Mouse (Mus musculus) kidney, adult 8-10 months (tissue): ENCODE data around the gene Mrpl43.
A peak's percentile ranks its signal among the peaks of the same experiment; 100 is the strongest.

ENCODE experiments used
- DNase-seq, 2 experiments: peaks; one replicate each; pipeline ENCODE4 v3.0.0; 2022

Gene Mrpl43

DNA sequence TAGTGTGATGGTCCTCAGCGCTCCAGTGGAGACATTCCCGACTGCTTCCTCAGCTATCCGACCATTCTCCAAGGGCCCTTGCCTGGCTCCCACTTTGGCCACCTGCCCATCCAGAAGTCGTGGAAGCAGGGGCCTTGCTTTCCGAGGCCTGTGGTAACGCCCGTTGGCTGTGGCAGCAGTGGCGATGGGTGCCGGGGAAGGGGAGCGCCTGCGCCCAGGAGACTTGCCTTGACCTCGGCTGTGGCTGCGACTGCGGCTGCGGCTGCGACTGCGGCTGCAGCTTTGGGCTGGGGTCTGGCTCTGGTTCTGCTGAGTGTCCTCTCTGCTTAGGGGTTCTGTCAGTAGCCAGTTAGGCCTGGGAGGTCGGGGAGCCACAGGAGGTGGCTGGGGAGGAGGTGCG lies 22.5 kb upstream of the Mrpl43 start:
- no peak for DNase-seq

DNA sequence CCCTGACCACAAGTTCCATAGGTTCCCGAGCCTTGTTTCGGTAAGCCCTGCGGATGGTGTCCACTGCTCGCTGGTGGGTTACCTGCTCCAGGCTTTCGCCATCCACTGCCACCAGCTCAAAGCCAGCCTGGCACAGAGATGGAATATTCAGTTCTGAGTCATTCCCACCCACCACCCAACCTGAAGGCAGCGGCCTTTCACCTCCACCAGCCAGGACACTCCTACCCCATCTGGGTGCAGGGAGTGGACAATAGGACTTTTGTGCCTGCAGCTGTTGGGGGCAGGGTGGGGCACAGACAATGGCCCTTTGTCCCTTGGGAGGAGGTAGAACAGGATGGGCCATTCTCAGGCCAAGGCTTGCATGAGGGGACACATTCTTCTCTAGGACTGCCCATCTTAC lies 21.6 kb upstream of the Mrpl43 start:
- no peak for DNase-seq

DNA sequence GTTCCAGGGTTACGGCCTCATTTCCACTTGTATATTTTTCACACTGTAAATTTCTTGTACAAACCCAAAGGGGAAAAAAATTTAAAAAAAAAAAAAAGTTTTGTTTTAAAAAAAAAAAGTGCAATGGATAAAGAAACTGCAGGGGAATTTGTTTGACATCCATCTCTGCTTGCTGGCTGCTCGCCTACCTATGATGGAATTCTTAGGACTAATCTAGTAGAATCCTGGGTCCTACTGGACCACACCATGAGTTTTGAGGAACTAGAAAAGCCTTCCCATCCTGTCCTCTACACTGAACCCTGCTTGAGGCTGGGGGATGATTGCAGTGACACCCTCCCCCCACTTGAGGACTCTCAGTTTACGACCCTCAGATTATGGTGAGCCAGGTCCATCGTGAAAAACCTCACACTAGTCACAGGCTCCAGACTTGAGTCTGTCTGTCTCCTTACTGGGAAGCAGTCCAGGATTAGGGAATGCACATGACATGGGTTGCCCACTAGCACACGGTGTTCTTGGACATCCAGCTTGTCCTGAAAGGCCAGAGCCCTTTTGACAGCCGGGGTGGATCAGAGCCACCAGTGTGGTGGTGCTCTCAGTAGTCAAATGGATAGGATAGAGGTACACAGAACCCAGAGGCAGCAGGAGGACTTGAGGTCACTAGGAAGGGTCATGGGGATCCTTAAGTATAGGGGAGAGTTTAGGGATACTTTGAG lies 20.9 kb upstream of the Mrpl43 start:
- no peak for DNase-seq

DNA sequence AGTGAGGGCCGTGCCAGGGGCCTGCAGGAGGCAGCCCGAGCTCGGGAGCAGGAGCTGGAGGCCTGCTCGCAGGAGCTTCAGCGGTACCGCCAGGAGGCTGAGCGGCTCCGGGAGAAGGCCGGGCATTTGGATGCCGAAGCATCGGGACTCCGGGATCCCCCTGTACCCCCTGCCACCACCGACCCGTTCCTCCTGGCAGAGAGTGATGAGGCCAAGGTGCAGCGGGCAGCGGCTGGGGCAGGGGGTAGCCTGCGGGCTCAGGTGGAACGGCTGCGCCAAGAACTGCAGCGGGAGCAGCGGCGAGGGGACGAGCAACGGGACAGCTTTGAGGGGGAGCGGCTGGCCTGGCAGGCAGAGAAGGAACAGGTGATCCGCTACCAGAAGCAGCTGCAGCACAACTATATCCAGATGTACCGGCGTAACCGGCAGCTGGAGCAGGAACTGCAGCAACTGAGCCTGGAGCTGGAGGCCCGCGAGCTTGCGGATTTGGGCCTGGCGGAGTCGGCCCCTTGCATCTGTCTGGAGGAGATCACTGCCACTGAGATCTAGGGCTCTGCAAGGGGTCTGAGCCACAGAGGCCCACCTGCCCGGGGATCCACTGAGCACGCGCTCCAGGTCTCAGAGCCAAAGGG lies 19.8 kb upstream of the Mrpl43 start:
- no peak for DNase-seq

DNA sequence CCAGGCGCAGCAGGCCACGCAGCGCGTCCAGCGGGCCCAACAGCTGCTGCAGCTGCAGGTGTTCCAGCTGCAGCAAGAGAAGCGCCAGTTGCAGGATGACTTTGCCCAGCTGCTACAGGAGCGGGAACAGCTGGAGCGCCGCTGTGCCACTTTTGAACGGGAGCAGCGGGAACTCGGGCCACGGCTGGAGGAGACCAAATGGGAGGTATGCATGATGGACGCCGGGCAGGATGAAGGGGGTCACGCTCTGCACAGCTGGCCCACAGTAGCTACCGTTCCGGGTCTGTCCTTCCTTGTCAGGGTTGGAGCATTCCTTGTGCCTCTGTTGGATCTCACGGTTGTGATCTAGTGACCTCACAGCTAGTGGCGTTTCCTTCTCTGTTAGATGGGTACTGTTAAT lies 18.5 kb upstream of the Mrpl43 start:
- DNase-seq: no peak

DNA sequence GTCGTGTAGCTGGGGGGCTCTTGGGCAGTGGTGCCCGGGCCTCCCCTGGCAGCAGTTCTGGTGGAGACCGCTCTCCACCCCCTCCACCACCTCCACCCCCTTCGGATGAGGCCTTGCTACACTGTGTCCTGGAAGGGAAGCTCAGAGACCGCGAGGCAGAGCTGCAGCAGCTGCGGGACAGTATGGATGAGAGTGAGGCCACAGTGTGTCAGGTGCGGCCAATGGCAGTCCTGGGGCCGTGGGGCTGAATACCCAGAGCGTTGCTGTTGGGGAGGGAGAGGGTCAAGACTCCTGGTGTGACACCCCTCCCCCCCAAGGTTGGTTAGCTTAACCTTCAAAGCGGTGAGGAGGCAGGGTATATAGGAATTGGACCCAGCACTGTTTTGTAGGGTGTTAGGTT lies 17.8 kb upstream of the Mrpl43 start:
- DNase-seq: no peak

GRCm38 (mm10) chr19:45021362-45021761 lies 15.1 kb upstream of the Mrpl43 start:
- no peak for DNase-seq

DNA sequence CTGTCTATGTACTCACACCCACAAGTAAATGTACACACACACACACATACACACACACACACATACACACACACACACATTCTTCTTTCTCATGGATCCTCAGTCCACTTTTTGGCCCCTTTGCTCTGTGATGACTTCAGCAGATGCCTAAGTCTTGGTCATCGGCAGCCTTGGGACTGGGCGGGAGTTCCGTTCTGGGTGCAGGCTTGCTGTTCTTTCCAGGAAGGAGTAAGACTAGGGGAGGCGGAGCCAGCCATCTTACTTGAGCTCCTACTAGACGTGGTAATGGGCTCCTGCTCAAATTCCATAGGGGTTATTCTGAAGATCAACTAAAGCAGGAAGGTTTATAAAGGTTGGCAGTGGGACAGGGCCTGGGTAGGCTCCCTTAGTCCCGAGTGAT lies 14.1 kb upstream of the Mrpl43 start:
- peak in 1 of 2 experiments; percentile 55 for DNase-seq

- peak; percentile 36 to 40 for DNase-seq
Observed at GRCm38 (mm10) chr19:45018351-45018831, 12.1 kb upstream of the Mrpl43 start.

DNA sequence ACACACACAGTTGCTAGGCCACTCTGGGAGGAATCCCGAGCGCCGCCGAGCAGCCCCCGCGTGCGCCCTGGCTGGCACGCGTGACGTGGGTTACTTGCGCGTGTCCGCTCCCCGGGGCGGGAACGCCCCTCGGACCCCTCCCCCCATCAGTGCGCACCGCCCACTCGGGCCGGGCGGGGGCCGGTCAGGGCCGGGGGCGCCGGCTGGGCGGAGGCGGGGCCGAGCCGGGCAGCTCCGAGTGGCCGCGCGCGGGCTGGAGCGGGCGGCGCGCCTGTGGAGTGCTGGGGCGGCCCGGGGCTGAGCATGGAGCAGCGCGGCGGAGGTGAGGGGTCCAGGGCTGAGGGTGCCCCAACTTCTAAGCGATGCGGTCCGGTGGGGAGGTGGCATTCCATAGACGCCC lies 11.7 kb upstream of the Mrpl43 start:
- peak; percentile 85 to 86 for DNase-seq

- peak; percentile 80 to 86 for DNase-seq
Observed at GRCm38 (mm10) chr19:45017216-45017771, 11.1 kb upstream of the Mrpl43 start.

DNA sequence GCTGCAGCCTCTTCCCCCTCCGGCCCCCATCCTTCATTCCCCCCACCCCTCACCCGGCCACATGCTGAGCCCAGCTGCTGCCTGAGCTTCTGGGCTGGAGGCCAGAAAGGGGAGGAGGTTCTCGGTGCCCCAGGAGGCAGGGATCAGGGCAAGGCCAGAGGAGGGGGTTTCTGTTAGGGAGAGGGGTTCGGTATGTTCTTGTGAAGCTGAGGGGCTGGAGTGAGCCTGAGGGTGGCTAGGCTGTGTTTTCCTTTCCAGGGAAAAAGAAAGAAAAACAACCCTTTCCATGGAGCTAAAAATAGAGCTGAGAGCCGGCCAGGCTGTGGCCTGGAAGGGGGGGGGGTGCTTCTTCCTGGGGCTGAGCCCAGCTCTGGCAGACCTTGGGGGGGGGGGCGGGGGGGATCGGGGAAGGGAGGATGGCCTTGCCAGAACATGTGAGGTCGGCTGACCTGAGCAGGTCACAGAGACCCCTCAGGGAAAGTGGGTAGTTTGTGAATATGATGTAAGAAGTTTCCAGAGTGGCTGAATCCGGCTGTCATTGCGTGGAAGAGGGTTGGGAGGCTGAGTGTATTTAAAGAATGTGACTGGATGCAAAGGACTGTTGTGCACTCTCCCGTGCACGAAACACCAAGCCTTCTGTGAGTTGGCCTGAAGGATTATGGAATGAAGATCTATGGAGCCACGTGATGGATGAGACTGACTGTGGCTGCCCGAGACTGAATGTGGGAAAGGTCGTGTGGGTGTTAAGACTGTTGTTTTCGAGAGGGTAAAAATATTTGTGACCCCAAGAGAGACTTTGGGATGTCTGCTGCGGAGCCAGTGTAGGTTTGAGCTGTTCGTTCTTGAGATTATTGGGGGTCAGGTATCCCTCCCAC lies 10.3 kb upstream of the Mrpl43 start:
- peak; percentile 88 for DNase-seq

DNA sequence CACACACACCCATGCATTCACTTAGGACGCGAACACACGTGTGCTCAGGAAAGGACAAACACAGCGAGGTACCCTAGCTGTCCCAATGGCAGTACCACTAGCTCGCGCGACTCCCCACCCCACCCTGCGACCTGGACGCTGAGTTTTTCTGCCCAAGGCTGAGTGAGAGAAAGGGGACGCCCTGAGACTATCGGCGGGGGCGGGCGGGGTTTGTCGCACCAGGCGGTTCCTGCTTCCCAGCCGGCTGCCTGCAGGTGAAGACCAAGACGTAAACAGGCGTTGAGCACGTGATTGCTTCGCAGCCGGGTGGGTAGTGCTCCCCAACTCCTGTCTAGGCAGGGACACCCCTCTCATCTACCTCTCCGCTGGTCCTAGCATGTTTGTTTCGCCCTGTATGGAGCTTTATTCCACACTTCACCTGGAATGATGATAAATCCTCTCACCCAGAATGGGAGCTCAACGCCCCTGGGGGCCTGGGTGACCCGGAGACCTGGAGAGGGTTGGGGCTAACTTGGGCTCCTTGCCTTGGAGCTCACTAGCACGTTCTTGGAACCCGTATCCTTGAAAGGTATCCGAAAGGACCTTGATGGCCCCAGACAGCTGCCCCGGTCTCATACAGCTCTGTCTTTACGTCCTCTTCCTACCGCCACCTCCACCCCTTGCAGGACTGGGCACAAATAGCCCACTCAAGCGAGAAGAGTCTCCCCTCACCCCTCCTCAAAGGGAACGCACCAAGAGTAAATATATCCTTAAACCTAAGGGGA lies 9.5 kb upstream of the Mrpl43 start:
- DNase-seq: peak; percentile 61 to 65

DNA sequence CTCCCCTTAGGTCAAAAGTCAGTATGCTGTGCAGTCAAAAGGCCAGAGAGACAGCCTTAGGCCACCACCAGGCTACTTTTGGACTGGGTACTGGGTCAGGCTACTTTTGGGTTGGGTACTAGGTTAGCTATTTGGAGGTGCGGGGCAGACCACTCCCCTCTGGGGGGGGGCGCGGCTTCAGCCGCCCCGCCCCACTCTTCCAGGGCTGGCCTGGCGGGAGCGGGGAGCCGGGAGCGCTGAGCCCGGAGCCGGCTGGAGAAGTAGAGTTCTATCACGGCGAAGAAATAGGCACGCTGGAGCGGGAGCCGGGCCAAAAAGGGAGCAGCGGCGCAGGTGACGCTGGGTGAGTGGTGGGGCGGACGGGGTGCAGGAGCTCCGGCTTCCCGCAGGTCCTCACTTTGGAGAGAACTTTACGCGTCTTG lies 8.8 kb upstream of the Mrpl43 start:
- peak; percentile 86 to 90 for DNase-seq

- DNase-seq: peak; percentile 44 to 56
Observed at GRCm38 (mm10) chr19:45014335-45014971, 8.2 kb upstream of the Mrpl43 start, which contains the start of gene Lzts2. Lzts2 (plus strand) TSS chr19:45014414.

GRCm38 (mm10) chr19:45013581-45014225 lies 7.5 kb upstream of the Mrpl43 start:
- DNase-seq: no peak

DNA sequence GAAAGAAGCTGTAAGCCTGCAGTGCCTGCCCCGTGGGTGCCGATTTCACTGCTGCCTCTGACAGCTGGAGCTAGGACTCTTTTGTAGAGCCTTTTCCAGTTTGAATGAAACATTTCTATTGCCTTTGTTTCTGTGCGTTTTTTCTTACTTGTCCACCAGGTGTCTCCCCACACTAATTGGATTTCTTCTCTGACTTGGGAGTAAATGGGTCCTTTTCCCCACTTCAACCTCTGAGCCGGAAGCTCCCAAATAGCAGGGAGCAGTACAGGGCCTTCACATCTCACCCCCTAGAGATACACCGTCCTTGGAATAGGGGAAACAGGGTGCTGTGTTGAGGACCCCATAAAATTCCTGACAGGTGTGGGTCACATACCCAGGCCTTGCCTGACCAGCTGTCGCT lies 6.4 kb upstream of the Mrpl43 start:
- DNase-seq: peak in 1 of 2 experiments; percentile 44

DNA sequence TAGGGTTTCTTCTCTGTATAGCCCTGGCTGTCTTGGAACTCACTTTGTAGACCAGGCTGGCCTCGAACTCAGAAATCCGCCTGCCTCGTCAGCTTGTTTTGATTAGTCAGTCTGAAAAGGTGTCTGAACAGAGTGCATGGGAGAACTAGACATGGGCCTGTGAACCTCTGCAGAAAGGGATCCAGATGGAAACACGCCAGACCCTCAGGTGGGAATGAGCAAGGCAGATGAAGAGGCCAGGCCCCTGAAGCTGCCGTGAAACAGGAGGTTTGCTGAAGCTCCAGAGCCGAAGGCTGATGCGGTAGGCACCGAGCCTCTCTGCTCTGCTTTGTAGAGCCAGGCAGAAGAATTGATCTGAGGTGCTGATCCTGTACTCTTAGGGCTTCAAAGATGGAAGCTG lies 6.0 kb upstream of the Mrpl43 start:
- no peak for DNase-seq

GRCm38 (mm10) chr19:45010646-45011045 lies 4.4 kb upstream of the Mrpl43 start:
- no peak for DNase-seq

GRCm38 (mm10) chr19:45007425-45008191 lies 1.4 kb upstream of the Mrpl43 start:
- peak; percentile 84 to 86 for DNase-seq
